In the genomic region with DNA sequence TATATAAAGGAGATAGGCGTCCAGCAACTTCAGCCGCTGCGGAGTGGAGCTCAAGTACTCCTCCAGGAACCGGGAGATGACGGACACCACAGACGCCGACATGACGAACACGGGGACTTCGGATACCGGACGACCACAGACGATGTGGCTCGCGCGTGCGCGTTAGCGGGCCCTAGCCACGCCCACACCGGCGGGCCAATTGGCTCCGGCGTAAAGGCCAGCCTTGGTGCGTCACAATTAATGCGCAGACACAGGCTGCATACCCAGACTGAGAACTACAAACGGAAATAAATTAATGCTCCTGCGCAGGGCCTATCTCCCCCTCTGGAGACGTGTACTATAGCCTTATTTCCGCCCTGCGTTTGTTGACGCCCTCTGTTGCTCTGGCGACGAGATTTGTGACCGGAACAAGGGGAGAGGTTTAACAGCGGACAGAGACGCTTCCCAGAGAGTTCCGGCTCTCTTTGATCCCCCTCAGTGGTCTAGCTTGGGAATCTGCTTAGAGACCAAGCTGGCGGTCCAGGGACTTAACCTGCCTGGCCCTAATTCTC, we compare ENCODE assay signal across 1 mouse cellular context.
TF ChIP-seq lines count a peak whose summit lies in the region.

Gene Dad1 (minus strand): TSS at position 364 of the 551 bp plus-strand sequence.
Gene Abhd4 (plus strand): TSS at position 448 of the 551 bp plus-strand sequence.

TF ChIP-seq in CH12.LX, 34 proteins besides CTCF, POLR2A, EP300 and RAD21 (continued from another document):
- TF ChIP-seq PAX5 (IDR thresholded peaks at IDR 0.05; ENCODE audit: low read length) (no peak), MEF2A (IDR thresholded peaks at IDR 0.05; ENCODE audit: borderline replicate concordance, low read depth, low read length) (peak; percentile 60; the same call in 1 of the 2 replicates), NELFE (IDR thresholded peaks at IDR 0.05; ENCODE audit: low read depth, low read length) (peak; percentile 82), ELF1 (IDR thresholded peaks at IDR 0.05; ENCODE audit: low read depth, low read length) (peak; percentile 88), POLR2AphosphoS2 (IDR thresholded peaks at IDR 0.05; ENCODE audit: low read depth, low read length) (no peak; the same call in 1 of the 2 replicates), TCF12 (IDR thresholded peaks at IDR 0.05; ENCODE audit: low read depth, low read length) (peak; percentile 76), TBP (conservative IDR thresholded peaks at IDR 0.05; ENCODE audit: low read depth, low read length) (peak; percentile 49; the same call in 1 of the 2 replicates), ZKSCAN1 (IDR thresholded peaks at IDR 0.05; ENCODE audit: borderline replicate concordance, low read depth, low read length) (no peak), KAT2A (IDR thresholded peaks at IDR 0.05; ENCODE audit: insufficient replicate concordance, low read length) (peak; percentile 83; the same call in 1 of the 2 replicates), CHD2 (IDR thresholded peaks at IDR 0.05; ENCODE audit: low read length) (0 out of 2 replicates have a peak, but pooled peaks have one; percentile 32), USF2 (conservative IDR thresholded peaks at IDR 0.05; ENCODE audit: low read depth, low read length) (no peak), JUN (IDR thresholded peaks at IDR 0.05; ENCODE audit: insufficient read depth, low read depth, low read length) (0 out of 2 replicates have a peak, but pooled peaks have one; percentile 12), E2F4 (IDR thresholded peaks at IDR 0.05; ENCODE audit: insufficient replicate concordance, low read depth, low read length) (no peak), IRF4 (IDR thresholded peaks at IDR 0.05; ENCODE audit: low read depth, low read length) (peak; percentile 63), ETS1 (conservative IDR thresholded peaks at IDR 0.05; ENCODE audit: low read depth, low read length) (no peak), NRF1 (IDR thresholded peaks at IDR 0.05; ENCODE audit: low read depth, low read length) (peak; percentile 90), HCFC1 (IDR thresholded peaks at IDR 0.05; ENCODE audit: low read depth, low read length) (peak; percentile 92), CHD1 (IDR thresholded peaks at IDR 0.05; ENCODE audit: low read depth, low read length) (no peak), SMC3 (IDR thresholded peaks at IDR 0.05; ENCODE audit: low read depth, low read length) (no peak), ZC3H11A (IDR thresholded peaks at IDR 0.05; ENCODE audit: low read depth, low read length) (no peak)
TF ChIP-seq in CH12.LX: peak in this region for 16.
